Mouse (Mus musculus) erythroblast, embryonic 14.5 days (primary cell): Measurements from ENCODE around the gene 9130409I23Rik. TPM values are rescaled to one million over a fixed set of nuclear protein-coding genes. Genes with fewer than 3 reads are reported as not detected.

Source experiments
- H3K27me3 ChIP-seq: 2 replicates; pipeline ENCODE4 v1.6.1; 2012; ENCODE audit warnings: inconsistent platforms; ENCODE audit not compliant: control insufficient read depth
- H3K36me3 ChIP-seq: 2 replicates; pipeline ENCODE4 v1.6.1; 2012; ENCODE audit warnings: mild to moderate bottlenecking, inconsistent platforms; ENCODE audit not compliant: control insufficient read depth
- H3K4me1 ChIP-seq: 2 replicates; pipeline ENCODE4 v1.6.1; 2012; ENCODE audit warnings: inconsistent platforms; ENCODE audit not compliant: control insufficient read depth
- H3K4me3 ChIP-seq: replicated peaks from 2 replicates; pipeline ENCODE3; 2012; ENCODE audit warnings: moderate library complexity, mild to moderate bottlenecking, inconsistent platforms
- H3K9me3 ChIP-seq: 2 replicates; pipeline ENCODE4 v1.6.1; 2012; ENCODE audit warnings: low read length, inconsistent platforms, mixed read lengths; ENCODE audit not compliant: control insufficient read depth
- GATA1 ChIP-seq: IDR thresholded peaks from 2 replicates; pipeline ENCODE4 v1.6.1; 2012; ENCODE audit warnings: low read length, inconsistent platforms, mixed read lengths
- TAL1 ChIP-seq: IDR thresholded peaks from 3 replicates; pipeline ENCODE4 v1.6.1; 2012; ENCODE audit warnings: low read length, inconsistent platforms, mixed read lengths
- polyA plus RNA-seq: library from polyadenylated mRNA; stranded (reverse); fragments of >175 nt; gene quantifications from 2 replicates; pipeline ENCODE4 v1.2.3, GENCODE M21; 2012

The 9130409I23Rik gene
- polyA plus RNA-seq, 1 experiment, result not detected

- no peak for TF ChIP-seq GATA1
- TF ChIP-seq TAL1, result no peak
- no peak overlapping the region for H3K4me3 ChIP-seq
- H3K4me1 ChIP-seq, result no peaks in the 10 kb centered on the region
- H3K36me3 ChIP-seq, result no peaks in the 10 kb centered on the region
- H3K9me3 ChIP-seq, result no peaks in the 10 kb centered on the region; the same call in 1 of the 2 replicates
- no peaks in the 10 kb centered on the region; the same call in 1 of the 2 replicates for H3K27me3 ChIP-seq
Observed at GRCm38 (mm10) chr1:181061784-181062485, 10.9 kb downstream of the 9130409I23Rik start.

DNA sequence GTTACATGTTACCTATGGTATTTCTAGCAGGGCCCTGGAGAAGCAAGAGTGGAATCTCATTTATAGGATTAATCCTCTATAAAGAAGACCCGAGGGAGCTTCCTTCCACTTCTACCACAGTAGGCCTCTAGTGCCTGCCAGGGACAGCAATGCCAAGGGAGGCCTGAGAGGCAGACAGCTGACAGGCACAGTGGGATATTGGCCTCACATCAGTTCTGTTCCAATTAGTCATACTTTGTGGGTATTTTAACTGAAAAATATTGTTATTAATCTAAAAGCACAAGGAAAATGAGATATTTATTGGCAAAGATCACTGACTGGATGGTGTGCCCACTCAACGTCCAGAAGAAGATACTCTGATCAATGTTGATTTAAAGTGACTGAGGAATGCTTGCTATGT lies 13.0 kb downstream of the 9130409I23Rik start:
- H3K27me3 ChIP-seq, result no peaks in the 10 kb centered on the region; the same call in 1 of the 2 replicates
- H3K4me1 ChIP-seq, result peaks cover 4% of the 10 kb centered on the region; the same call in 1 of the 2 replicates
- H3K36me3 ChIP-seq, result no peaks in the 10 kb centered on the region
- TF ChIP-seq GATA1 (no peak), TAL1 (no peak)
- no peak overlapping the region for H3K4me3 ChIP-seq
- no peaks in the 10 kb centered on the region for H3K9me3 ChIP-seq

GRCm38 (mm10) chr1:181064648-181065047 lies 13.6 kb downstream of the 9130409I23Rik start:
- H3K4me1 ChIP-seq, result peaks cover 4% of the 10 kb centered on the region; the same call in 1 of the 2 replicates
- TF ChIP-seq GATA1, result no peak
- TF ChIP-seq TAL1, result no peak

DNA sequence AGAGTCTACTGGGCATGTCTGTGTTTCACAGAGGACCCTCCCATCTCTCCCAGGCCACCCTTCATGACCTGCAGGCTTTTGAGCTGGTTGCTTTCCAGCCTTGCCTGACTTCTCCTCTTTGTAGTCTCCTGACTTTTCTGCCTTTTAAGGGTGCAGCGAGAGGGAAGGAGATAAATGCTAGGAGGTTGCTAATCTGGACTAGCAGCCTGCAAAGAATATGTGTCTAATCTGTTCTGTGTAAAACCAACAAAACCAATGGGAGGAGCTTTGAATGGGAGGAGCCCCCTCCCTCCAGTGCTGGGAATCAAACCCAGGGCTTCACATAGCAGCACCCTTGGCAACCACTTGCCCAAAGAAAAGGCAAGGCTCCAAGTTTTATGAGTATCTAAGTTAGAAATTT lies 17.3 kb downstream of the 9130409I23Rik start:
- Histone ChIP-seq H3K9me3 (no peaks in the 10 kb centered on the region), H3K4me3 (no peak overlapping the region), H3K36me3 (no peaks in the 10 kb centered on the region), H3K27me3 (peaks cover 3% of the 10 kb centered on the region; the same call in 1 of the 2 replicates), H3K4me1 (peaks cover 4% of the 10 kb centered on the region; the same call in 1 of the 2 replicates)
- TF ChIP-seq GATA1, result no peak
- no peak for TF ChIP-seq TAL1

More at GRCm38 (mm10) chr1:181064648-181065047, 13.6 kb downstream of the 9130409I23Rik start:
- H3K27me3 ChIP-seq, result no peaks in the 10 kb centered on the region; the same call in 1 of the 2 replicates
- H3K36me3 ChIP-seq, result no peaks in the 10 kb centered on the region
- H3K9me3 ChIP-seq, result no peaks in the 10 kb centered on the region
- no peak overlapping the region for H3K4me3 ChIP-seq

- H3K36me3 ChIP-seq, result no peaks in the 10 kb centered on the region
- peaks cover 4% of the 10 kb centered on the region; the same call in 1 of the 2 replicates for H3K4me1 ChIP-seq
- TF ChIP-seq TAL1, result no peak
- TF ChIP-seq GATA1, result no peak
Observed at GRCm38 (mm10) chr1:181069671-181070070, 18.6 kb downstream of the 9130409I23Rik start.

DNA sequence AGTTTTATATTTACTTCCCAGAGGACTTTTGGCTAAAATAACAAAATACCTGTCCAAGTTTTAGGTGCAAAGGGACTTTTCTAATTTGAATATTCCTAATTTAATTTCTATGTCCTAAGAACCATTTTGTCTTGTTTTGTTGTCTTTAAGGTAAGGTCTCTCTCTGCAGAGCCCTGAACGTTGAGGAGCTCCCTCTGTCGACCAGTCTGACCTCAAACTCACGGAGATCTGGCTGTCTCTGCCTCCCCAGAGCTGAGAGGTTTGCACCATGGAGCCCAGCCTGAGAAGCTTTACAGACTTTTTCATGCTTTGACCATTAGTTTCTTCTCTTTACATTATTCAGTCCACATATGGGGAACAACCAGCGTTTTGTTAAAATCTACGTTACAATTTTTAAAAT lies 22.0 kb downstream of the 9130409I23Rik start:
- Histone ChIP-seq H3K9me3 (no peaks in the 10 kb centered on the region), H3K36me3 (no peaks in the 10 kb centered on the region), H3K27me3 (peaks cover 6% of the 10 kb centered on the region), H3K4me1 (peaks cover 2% of the 10 kb centered on the region; the same call in 1 of the 2 replicates), H3K4me3 (no peak overlapping the region)
- no peak for TF ChIP-seq TAL1
- no peak for TF ChIP-seq GATA1

More at GRCm38 (mm10) chr1:181069671-181070070, 18.6 kb downstream of the 9130409I23Rik start:
- Histone ChIP-seq H3K9me3 (no peaks in the 10 kb centered on the region), H3K4me3 (no peak overlapping the region), H3K27me3 (peaks cover 3% of the 10 kb centered on the region; the same call in 1 of the 2 replicates)

DNA sequence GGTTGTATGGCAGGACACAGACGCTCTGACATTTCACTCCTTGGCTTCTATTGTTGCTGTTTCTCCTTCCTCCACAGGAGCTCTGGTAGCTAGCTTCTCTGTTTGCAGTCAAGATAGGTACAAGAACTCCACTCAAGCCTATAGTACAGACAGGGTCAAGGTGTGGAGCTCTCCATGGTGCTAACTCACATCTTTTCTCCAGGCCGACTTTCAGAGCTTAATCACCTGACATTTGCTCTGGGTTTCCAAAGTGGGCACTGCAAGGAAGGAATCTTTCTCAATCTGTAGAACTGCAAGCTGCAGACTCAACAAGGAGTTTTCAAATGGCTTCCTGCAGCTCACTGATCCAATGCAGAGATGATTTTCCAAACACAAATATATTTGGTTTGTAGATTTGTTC lies 33.0 kb downstream of the 9130409I23Rik start:
- Histone ChIP-seq H3K36me3 (no peaks in the 10 kb centered on the region), H3K27me3 (peaks cover 4% of the 10 kb centered on the region), H3K4me3 (no peak overlapping the region), H3K4me1 (no peaks in the 10 kb centered on the region), H3K9me3 (no peaks in the 10 kb centered on the region)
- TF ChIP-seq TAL1, result no peak
- no peak for TF ChIP-seq GATA1

- Histone ChIP-seq H3K27me3 (no peaks in the 10 kb centered on the region), H3K9me3 (no peaks in the 10 kb centered on the region), H3K36me3 (peaks cover 44% of the 10 kb centered on the region), H3K4me3 (no peak overlapping the region), H3K4me1 (no peaks in the 10 kb centered on the region)
- TF ChIP-seq GATA1 (no peak), TAL1 (no peak)
Observed at GRCm38 (mm10) chr1:181090048-181090447, 39.0 kb downstream of the 9130409I23Rik start.

Other genes with a start within 250 kb of the 9130409I23Rik start
- 610 and 750 TPM in 2 replicates for gene H3f3a, start 237.3 kb upstream of the 9130409I23Rik start, polyA plus RNA-seq
- gene Sde2, start 200.1 kb upstream of the 9130409I23Rik start, polyA plus RNA-seq, result 2.5 and 2.7 TPM in 2 replicates
- not detected in 2 replicates for gene Lefty2, start 158.1 kb upstream of the 9130409I23Rik start, polyA plus RNA-seq
- gene Pycr2, start 146.9 kb upstream of the 9130409I23Rik start, polyA plus RNA-seq, result 33.5 and 34.7 TPM in 2 replicates
- gene Lefty1, start 116.2 kb upstream of the 9130409I23Rik start, polyA plus RNA-seq, result 0.20 and 0.87 TPM in 2 replicates
- 0.27 and 0.36 TPM in 2 replicates for gene Tmem63a, start 108.9 kb upstream of the 9130409I23Rik start, polyA plus RNA-seq
- not detected in 2 replicates for gene Ephx1, start 30.3 kb upstream of the 9130409I23Rik start, polyA plus RNA-seq
- 0.45 and 0.50 TPM in 2 replicates for gene Nvl, start 93.0 kb downstream of the 9130409I23Rik start, polyA plus RNA-seq
- 2.0 and 2.1 TPM in 2 replicates for gene Cnih4, start 93.5 kb downstream of the 9130409I23Rik start, polyA plus RNA-seq
- 12.7 and 17.8 TPM in 2 replicates for gene Wdr26, start 160.8 kb downstream of the 9130409I23Rik start, polyA plus RNA-seq